Mouse (Mus musculus): ENCODE results near the gene Pcyt1a. TPM values are rescaled to one million over a fixed set of nuclear protein-coding genes. Genes with fewer than 3 reads are reported as not detected.

Pcyt1a gene
- polyA plus RNA-seq (2011; ENCODE audit: insufficient read depth, insufficient read length, low read depth, missing spikeins) = 14.6 and 17.8 TPM in 2 replicates

DNA sequence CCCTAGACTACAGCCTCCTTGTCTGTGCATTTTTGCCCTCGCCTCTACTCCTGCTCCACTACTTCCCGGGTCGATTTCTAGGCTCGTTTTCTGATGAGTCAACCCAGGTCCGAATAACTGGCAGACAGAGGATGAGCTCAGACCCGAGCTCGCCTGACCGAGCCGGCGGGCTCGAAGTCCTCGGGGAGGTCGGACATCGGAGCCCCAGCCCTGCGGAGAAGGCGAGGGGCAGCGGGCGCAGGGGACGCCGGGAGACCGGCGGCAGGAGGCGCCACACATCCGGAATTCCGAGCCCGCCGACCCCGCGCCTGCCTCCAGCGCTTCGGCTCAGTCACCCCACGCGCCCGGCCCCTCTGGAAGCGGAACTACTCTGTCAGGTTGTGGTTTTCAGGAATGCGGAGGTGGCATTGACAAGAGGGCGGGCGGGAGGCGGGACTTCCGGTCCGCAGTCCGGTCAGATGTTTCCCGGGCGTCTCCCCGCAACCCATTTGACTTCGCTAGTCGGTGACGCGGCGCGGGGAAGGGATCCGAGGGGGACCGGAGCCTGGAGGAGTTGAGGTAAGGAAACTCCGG, at the start of gene Pcyt1a:
Gene Pcyt1a, plus strand, starts transcription at position 448 of the 573 bp plus-strand sequence.
- no peaks in the 10 kb centered on the region for H3K36me3 ChIP-seq (ENCODE audit: control insufficient read depth, insufficient read depth, low read length, poor library complexity, severe bottlenecking)
- peak within 1 kb of the TSS; percentile 59 for H3K9ac ChIP-seq (ENCODE audit: low read depth, poor library complexity, severe bottlenecking)
- H3K27ac ChIP-seq (ENCODE audit: insufficient read depth, low read length) = peak within 1 kb of the TSS; percentile 42; the same call in 1 of the 2 replicates

DNA sequence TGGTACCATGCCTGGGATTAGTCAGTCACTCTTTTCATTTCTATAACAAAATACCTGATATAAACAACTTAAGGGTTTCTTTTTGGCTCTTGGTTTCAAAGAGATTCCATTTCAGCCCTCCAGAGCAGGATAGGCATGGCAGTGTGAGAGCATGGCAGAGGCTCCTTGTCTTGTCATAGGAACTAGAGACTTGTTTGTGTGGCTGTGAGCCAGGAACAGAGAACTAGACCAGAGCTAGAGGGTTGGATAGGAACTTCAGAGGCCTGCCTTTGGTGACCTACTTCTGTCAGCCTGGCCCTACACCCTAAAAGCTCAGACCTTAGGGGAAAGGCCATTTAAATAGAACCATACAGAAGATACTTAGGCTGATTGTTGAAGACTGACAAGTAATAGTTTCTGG, 47.8 kb upstream of the Pcyt1a start:
- TF ChIP-seq EP300 (IDR thresholded peaks at IDR 0.05; ENCODE audit: insufficient read depth, low read depth, low read length) (no peak), POLR2A (IDR thresholded peaks at IDR 0.05; ENCODE audit: insufficient read depth, low read length) (no peak), CTCF (IDR thresholded peaks at IDR 0.05; ENCODE audit: low read depth, low read length) (no peak)
- Histone ChIP-seq H3K36me3 (ENCODE audit: control insufficient read depth, insufficient read depth, low read length, poor library complexity, severe bottlenecking) (peaks cover 53% of the 10 kb centered on the region), H3K9me3 (replicated peaks; ENCODE audit: control insufficient read depth, insufficient read depth, low read length, poor library complexity, severe bottlenecking) (no peaks in the 10 kb centered on the region), H3K4me3 (ENCODE audit: low read depth, low read length) (no peak overlapping the region), H3K27me3 (ENCODE audit: control insufficient read depth, insufficient read depth, low read length, poor library complexity, severe bottlenecking) (no peaks in the 10 kb centered on the region), H3K27ac (ENCODE audit: insufficient read depth, low read length) (no peak overlapping the region), H3K4me1 (ENCODE audit: control insufficient read depth, insufficient read depth, low read length) (no peaks in the 10 kb centered on the region), H3K9ac (ENCODE audit: low read depth, poor library complexity, severe bottlenecking) (no peak overlapping the region)

More for the DNA sequence above, at the start of gene Pcyt1a:
- Histone ChIP-seq H3K4me3 (ENCODE audit: low read depth, low read length) (peak within 1 kb of the TSS; percentile 95), H3K9me3 (replicated peaks; ENCODE audit: control insufficient read depth, insufficient read depth, low read length, poor library complexity, severe bottlenecking) (no peaks in the 10 kb centered on the region), H3K27me3 (ENCODE audit: control insufficient read depth, insufficient read depth, low read length, poor library complexity, severe bottlenecking) (no peaks in the 10 kb centered on the region), H3K4me1 (ENCODE audit: control insufficient read depth, insufficient read depth, low read length) (no peaks in the 10 kb centered on the region)
- TF ChIP-seq EP300 (IDR thresholded peaks at IDR 0.05; ENCODE audit: insufficient read depth, low read depth, low read length) (no peak), POLR2A (IDR thresholded peaks at IDR 0.05; ENCODE audit: insufficient read depth, low read length) (no peak), CTCF (IDR thresholded peaks at IDR 0.05; ENCODE audit: low read depth, low read length) (no peak)

DNA sequence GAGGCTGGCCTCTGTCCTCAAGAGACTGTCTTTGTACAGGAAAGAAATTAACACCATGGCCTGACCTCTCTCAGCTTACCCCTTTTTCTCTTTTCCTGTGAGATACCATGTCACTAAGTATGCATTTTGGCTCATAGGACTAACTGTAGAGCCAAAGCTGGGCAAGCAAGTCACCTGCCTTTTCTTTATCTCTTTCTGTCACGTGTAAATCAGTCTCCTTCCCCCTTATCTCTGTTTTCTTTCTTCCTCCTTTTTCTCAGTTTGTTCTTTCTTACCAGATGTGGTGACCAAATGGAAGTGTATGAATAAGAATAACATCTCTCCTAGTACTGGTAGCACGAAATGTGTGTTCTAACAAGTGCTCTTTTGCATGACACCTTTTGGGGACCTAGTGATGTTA, 45.8 kb upstream of the Pcyt1a start:
- no peak overlapping the region for H3K9ac ChIP-seq (ENCODE audit: low read depth, poor library complexity, severe bottlenecking)
- no peaks in the 10 kb centered on the region for H3K27me3 ChIP-seq (ENCODE audit: control insufficient read depth, insufficient read depth, low read length, poor library complexity, severe bottlenecking)
- TF ChIP-seq EP300 (IDR thresholded peaks at IDR 0.05; ENCODE audit: insufficient read depth, low read depth, low read length) = no peak
- no peak for TF ChIP-seq CTCF (IDR thresholded peaks at IDR 0.05; ENCODE audit: low read depth, low read length)
- no peak for TF ChIP-seq POLR2A (IDR thresholded peaks at IDR 0.05; ENCODE audit: insufficient read depth, low read length)
- no peaks in the 10 kb centered on the region for H3K9me3 ChIP-seq (replicated peaks; ENCODE audit: control insufficient read depth, insufficient read depth, low read length, poor library complexity, severe bottlenecking)
- no peak overlapping the region for H3K4me3 ChIP-seq (ENCODE audit: low read depth, low read length)
- no peak overlapping the region for H3K27ac ChIP-seq (ENCODE audit: insufficient read depth, low read length)
- H3K36me3 ChIP-seq (ENCODE audit: control insufficient read depth, insufficient read depth, low read length, poor library complexity, severe bottlenecking) = peaks cover 45% of the 10 kb centered on the region
- no peaks in the 10 kb centered on the region for H3K4me1 ChIP-seq (ENCODE audit: control insufficient read depth, insufficient read depth, low read length)

- Histone ChIP-seq H3K27me3 (ENCODE audit: control insufficient read depth, insufficient read depth, low read length, poor library complexity, severe bottlenecking) (no peaks in the 10 kb centered on the region), H3K27ac (ENCODE audit: insufficient read depth, low read length) (no peak overlapping the region), H3K4me1 (ENCODE audit: control insufficient read depth, insufficient read depth, low read length) (no peaks in the 10 kb centered on the region), H3K9ac (ENCODE audit: low read depth, poor library complexity, severe bottlenecking) (no peak overlapping the region), H3K9me3 (replicated peaks; ENCODE audit: control insufficient read depth, insufficient read depth, low read length, poor library complexity, severe bottlenecking) (no peaks in the 10 kb centered on the region), H3K36me3 (ENCODE audit: control insufficient read depth, insufficient read depth, low read length, poor library complexity, severe bottlenecking) (peaks cover 30% of the 10 kb centered on the region), H3K4me3 (ENCODE audit: low read depth, low read length) (no peak overlapping the region)
- TF ChIP-seq EP300 (IDR thresholded peaks at IDR 0.05; ENCODE audit: insufficient read depth, low read depth, low read length) (no peak), POLR2A (IDR thresholded peaks at IDR 0.05; ENCODE audit: insufficient read depth, low read length) (no peak), CTCF (IDR thresholded peaks at IDR 0.05; ENCODE audit: low read depth, low read length) (no peak)
Observed at GRCm38 (mm10) chr16:32386826-32387225, 43.9 kb upstream of the Pcyt1a start.

GRCm38 (mm10) chr16:32389049-32389448, 41.7 kb upstream of the Pcyt1a start:
- Histone ChIP-seq H3K9me3 (replicated peaks; ENCODE audit: control insufficient read depth, insufficient read depth, low read length, poor library complexity, severe bottlenecking) (no peaks in the 10 kb centered on the region), H3K4me1 (ENCODE audit: control insufficient read depth, insufficient read depth, low read length) (no peaks in the 10 kb centered on the region), H3K27me3 (ENCODE audit: control insufficient read depth, insufficient read depth, low read length, poor library complexity, severe bottlenecking) (no peaks in the 10 kb centered on the region), H3K9ac (ENCODE audit: low read depth, poor library complexity, severe bottlenecking) (no peak overlapping the region), H3K27ac (ENCODE audit: insufficient read depth, low read length) (no peak overlapping the region), H3K36me3 (ENCODE audit: control insufficient read depth, insufficient read depth, low read length, poor library complexity, severe bottlenecking) (peaks cover 24% of the 10 kb centered on the region), H3K4me3 (ENCODE audit: low read depth, low read length) (no peak overlapping the region)
- no peak for TF ChIP-seq EP300 (IDR thresholded peaks at IDR 0.05; ENCODE audit: insufficient read depth, low read depth, low read length)
- TF ChIP-seq POLR2A (IDR thresholded peaks at IDR 0.05; ENCODE audit: insufficient read depth, low read length) = no peak
- TF ChIP-seq CTCF (IDR thresholded peaks at IDR 0.05; ENCODE audit: low read depth, low read length) = no peak

DNA sequence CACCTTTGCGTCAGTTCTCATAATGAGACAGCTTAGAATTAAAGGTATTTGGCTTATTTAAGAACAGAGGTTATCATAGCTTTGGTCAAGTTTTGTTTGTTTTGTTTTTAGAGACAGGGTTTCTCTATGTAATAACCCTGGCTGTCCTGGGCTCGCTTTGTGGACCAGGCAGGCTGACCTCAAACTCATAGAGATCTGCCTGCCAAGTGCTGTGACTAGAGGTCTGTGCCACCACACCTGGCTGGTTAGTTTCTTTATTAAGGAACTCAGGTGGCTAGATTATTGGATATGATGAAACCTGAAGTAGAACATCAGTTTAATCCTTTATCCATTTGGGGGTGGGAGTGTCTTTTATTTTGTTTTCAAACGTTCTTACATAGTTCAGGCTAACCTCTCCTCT, 40.9 kb upstream of the Pcyt1a start:
- Histone ChIP-seq H3K4me3 (ENCODE audit: low read depth, low read length) (no peak overlapping the region), H3K9ac (ENCODE audit: low read depth, poor library complexity, severe bottlenecking) (no peak overlapping the region), H3K36me3 (ENCODE audit: control insufficient read depth, insufficient read depth, low read length, poor library complexity, severe bottlenecking) (peaks cover 21% of the 10 kb centered on the region), H3K27ac (ENCODE audit: insufficient read depth, low read length) (no peak overlapping the region), H3K9me3 (replicated peaks; ENCODE audit: control insufficient read depth, insufficient read depth, low read length, poor library complexity, severe bottlenecking) (no peaks in the 10 kb centered on the region), H3K4me1 (ENCODE audit: control insufficient read depth, insufficient read depth, low read length) (no peaks in the 10 kb centered on the region), H3K27me3 (ENCODE audit: control insufficient read depth, insufficient read depth, low read length, poor library complexity, severe bottlenecking) (no peaks in the 10 kb centered on the region)
- TF ChIP-seq CTCF (IDR thresholded peaks at IDR 0.05; ENCODE audit: low read depth, low read length) = no peak
- TF ChIP-seq POLR2A (IDR thresholded peaks at IDR 0.05; ENCODE audit: insufficient read depth, low read length) = no peak
